Mouse (Mus musculus): ENCODE data around the gene Pcgf5.

The Pcgf5 gene

GRCm38 (mm10) chr19:36477684-36478083, 129.6 kb downstream of the Pcgf5 start:
- peak; percentile 72 for DNase-seq (ENCODE audit: low read depth)

GRCm38 (mm10) chr19:36490911-36491310, 142.8 kb downstream of the Pcgf5 start:
- DNase-seq (ENCODE audit: low read depth), result no peak

GRCm38 (mm10) chr19:36495555-36495954, 147.4 kb downstream of the Pcgf5 start:
- no peak for DNase-seq (ENCODE audit: low read depth)

- no peak for DNase-seq (ENCODE audit: low read depth)
These were observed 148.4 kb downstream of the Pcgf5 start for GRCm38 (mm10) chr19:36496532-36496931.

GRCm38 (mm10) chr19:36497067-36497466, 149.0 kb downstream of the Pcgf5 start:
- no peak for DNase-seq (ENCODE audit: low read depth)

- no peak for DNase-seq (ENCODE audit: low read depth)
These were observed 149.6 kb downstream of the Pcgf5 start for GRCm38 (mm10) chr19:36497744-36498143.

GRCm38 (mm10) chr19:36504716-36505115, 156.6 kb downstream of the Pcgf5 start:
- DNase-seq (ENCODE audit: low read depth), result no peak
